14 mouse cellular contexts compared by ENCODE assay signal in the genomic region with DNA sequence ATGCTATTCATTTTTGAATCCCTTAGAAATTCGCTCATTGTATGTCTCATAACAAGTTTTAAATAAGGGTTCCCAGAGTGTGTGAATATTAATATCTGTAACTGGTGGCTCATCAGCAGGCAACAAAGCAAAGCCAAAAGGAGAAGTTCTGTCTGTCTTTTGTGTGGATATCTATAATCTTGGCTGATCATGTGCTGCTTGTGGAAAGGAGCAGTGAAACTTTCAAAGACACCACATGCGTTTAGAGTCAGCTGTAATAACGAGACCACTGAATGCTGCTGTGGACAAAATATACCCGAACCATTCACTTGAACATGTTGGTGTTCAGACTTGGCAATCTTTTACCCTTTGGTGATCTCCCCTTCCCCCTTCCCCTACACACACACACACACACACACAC.
"Had no signal": no experiment of that assay in that cellular context is flagged by ENCODE, and none has a peak within 500 bp of the region (broad histone marks: within the 10 kb centered on the region; RNA-seq: fewer than 3 reads in every experiment).

No protein-coding gene starts in this region.

- H3K4me1 ChIP-seq: limb, embryonic 10.5 days; liver, embryonic 15.5 days had no signal

- H3K9me3 ChIP-seq: limb, embryonic 10.5 days; liver, embryonic 15.5 days; midbrain, embryonic 15.5 days; neural tube, embryonic 13.5 days had no signal

- H3K4me3 ChIP-seq: limb, embryonic 10.5 days; liver, embryonic 15.5 days; midbrain, embryonic 15.5 days; neural tube, embryonic 13.5 days had no signal

- DNase-seq: kidney, adult 18-20 months; kidney, postnatal 10 days; kidney, postnatal 4 days; lung, adult 2 months; lung, postnatal 4 days; right cerebral cortex, postnatal 4 days; spleen, adult 18-20 months; thymus, adult 2 months; thymus, postnatal 25 days had no signal

- H3K27me3 ChIP-seq: liver, embryonic 15.5 days; midbrain, embryonic 15.5 days; neural tube, embryonic 13.5 days had no signal

- ATAC-seq: lung, postnatal 0 days; midbrain, embryonic 15.5 days had no signal

- H3K36me3 ChIP-seq: limb, embryonic 10.5 days; liver, embryonic 15.5 days; midbrain, embryonic 15.5 days; neural tube, embryonic 13.5 days had no signal
